Mouse (Mus musculus) ovary, adult 18-20 months (tissue): ENCODE results near the gene Timm50.

Experiments
- DNase-seq: peaks from one replicate; pipeline ENCODE4 v3.0.0; 2022; ENCODE audit warnings: low spot score, mixed read lengths

Timm50 gene

GRCm38 (mm10) chr7:28311926-28312543 is at the start of gene Timm50:
Gene Timm50, minus strand, starts transcription at chr7:28312072.
- DNase-seq = peak; percentile 94

GRCm38 (mm10) chr7:28360291-28360690 is 48.4 kb upstream of the Timm50 start:
- DNase-seq = no peak

GRCm38 (mm10) chr7:28359854-28360253 is 48.0 kb upstream of the Timm50 start:
- DNase-seq = no peak

- no peak for DNase-seq
These were observed 46.6 kb upstream of the Timm50 start for GRCm38 (mm10) chr7:28358431-28358830.

- DNase-seq = no peak
These were observed 46.1 kb upstream of the Timm50 start for GRCm38 (mm10) chr7:28357984-28358383.

GRCm38 (mm10) chr7:28356981-28357380 is 45.1 kb upstream of the Timm50 start:
- peak; percentile 61 for DNase-seq

- DNase-seq = no peak
These were observed 43.3 kb upstream of the Timm50 start for GRCm38 (mm10) chr7:28355221-28355620.

DNA sequence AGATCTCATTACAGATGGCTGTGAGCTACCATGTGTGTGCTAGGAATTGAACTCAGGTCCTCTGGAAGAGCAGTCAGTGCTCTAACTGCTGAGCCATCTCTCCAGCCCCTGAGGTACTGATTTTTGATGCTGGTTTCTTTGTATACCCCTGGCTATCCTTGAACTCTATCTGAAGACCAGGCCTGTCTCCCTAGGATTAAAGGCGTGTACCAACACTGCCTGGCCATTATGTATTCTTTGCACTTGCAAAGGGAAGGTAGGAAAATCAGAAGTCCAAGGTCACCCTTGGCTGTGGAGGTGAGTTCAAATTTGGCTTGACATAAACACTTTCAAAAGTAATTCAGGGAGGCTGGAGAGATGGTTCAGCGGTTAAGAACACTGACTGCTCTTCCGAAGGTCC is 42.7 kb upstream of the Timm50 start:
- DNase-seq = no peak

DNA sequence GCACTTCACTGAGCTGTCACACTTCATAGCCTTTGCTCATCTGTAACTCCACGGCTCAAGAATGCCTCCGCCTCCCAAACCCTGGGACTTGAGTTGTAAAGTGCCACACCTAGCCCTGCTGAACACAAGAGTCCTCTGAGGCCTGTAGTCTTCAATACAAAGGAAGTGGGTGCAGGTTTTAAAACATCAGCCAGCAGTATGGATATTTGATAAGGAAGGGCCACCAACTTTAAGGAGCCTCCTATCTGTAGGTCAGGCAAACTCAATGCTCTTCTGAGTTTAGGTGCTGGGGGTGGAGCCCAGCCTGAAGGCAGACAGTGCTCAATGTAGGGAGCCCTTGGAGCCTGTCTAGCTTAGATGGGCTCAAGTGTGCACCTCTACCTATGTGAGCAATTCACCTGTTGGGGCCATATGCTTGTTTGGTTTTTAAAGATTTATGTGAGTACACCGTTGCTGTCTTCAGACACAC is 42.3 kb upstream of the Timm50 start:
- DNase-seq = no peak

- DNase-seq = no peak
These were observed 41.4 kb upstream of the Timm50 start for GRCm38 (mm10) chr7:28353267-28353666.

DNA sequence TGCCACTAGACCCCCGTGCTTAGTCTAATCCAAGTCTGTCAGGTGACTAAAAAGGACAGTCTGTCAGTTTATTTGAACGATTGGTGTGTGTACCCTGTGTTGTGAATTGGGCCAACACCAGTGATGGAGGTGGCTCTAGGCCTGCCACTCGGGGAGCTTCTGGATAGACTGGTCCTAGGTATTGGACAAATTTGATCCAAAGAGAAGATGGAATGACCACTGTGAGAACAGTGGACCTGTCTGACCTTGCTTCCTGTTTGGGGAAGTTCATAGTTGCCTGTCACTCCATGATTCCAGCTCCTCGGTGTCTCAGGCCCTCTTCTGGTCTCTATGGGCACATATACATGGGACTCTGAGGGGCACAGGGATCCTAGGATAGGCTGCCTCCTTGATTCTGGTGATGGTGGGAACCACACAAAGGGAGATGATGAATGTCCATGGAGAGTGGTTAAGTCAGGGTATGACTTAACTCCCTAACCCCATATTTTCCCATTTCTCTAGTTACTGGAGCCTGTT is 39.9 kb upstream of the Timm50 start:
- DNase-seq = no peak

DNA sequence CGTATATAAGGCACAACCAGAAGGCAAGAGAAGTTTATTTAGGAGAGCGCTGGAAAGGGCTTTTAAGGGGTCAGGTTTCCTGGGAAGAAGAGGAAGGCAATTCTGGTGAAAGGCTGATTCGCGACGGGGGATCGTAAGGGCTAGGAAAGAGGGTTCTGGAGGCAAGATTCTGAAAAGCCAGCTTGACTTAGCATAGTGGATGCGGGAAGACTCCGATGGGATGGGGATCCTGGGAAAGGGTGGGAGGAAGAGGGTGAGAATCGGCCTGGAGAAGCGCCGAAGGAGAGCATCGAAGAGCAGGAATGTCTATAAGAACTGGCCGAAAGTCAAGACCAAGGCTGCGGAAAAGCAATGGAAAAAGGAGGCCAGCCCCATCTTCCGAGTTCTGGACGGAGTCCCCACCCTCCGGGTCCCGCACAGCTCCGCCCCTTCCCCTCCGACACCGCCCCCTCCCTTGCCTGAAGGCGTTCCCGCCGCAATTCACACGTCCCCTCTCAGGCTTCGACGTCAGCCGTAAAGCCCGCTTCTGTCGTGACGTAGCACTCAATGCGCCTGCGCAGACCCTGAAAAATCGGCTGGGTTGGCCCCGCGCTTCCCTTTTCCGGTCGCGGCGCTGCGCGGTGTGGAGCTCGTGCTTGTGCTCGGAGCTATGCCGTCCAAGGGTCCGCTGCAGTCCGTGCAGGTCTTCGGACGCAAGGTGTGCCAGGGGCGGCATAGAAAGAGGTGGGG is 38.4 kb upstream of the Timm50 start, which contains the start of gene Rps16:
Gene Rps16, plus strand, starts transcription at position 498 of the 729 bp plus-strand sequence.
- DNase-seq = peak; percentile 96

DNA sequence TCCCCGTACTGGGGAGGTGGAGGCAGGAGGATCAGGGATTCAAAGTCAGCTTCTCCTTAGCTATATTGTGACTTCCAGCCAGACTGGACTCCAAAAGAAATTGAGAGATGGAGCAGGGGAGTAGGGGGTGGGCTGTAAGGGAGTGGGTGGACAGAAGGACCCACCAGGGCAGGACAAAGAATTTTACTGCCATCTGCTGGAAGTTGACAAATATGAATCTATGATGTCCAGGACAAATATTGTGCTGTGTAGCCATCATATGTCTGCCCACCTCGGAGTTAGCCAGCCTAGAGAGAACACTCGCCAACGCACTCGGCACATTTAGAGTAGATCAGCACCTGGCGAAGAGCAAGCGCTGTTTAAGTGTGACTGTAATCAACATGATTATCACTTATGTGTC is 36.7 kb upstream of the Timm50 start:
- no peak for DNase-seq

- DNase-seq = peak; percentile 78
These were observed 35.9 kb upstream of the Timm50 start for GRCm38 (mm10) chr7:28347746-28348145.

GRCm38 (mm10) chr7:28344637-28345036 is 32.8 kb upstream of the Timm50 start:
- no peak for DNase-seq

DNA sequence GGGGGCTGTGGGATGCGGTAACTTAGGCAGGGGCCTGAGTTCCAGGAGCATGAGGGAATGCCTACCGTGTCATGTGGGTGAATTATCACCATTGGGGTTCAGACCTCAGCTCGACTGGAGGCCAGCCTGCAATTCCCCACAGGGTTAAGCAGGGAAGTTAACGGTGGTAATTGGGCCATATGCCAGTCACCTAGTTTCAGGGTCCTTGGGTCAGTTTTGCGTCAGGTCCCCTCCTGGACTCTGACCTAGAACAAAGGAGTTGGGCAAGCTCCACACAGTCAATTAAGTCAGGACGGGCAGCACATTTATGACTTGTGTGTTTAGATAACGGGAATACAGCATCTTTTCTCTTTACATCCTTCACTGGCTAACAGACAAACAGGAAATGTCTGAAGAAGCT is 29.5 kb upstream of the Timm50 start:
- no peak for DNase-seq

DNA sequence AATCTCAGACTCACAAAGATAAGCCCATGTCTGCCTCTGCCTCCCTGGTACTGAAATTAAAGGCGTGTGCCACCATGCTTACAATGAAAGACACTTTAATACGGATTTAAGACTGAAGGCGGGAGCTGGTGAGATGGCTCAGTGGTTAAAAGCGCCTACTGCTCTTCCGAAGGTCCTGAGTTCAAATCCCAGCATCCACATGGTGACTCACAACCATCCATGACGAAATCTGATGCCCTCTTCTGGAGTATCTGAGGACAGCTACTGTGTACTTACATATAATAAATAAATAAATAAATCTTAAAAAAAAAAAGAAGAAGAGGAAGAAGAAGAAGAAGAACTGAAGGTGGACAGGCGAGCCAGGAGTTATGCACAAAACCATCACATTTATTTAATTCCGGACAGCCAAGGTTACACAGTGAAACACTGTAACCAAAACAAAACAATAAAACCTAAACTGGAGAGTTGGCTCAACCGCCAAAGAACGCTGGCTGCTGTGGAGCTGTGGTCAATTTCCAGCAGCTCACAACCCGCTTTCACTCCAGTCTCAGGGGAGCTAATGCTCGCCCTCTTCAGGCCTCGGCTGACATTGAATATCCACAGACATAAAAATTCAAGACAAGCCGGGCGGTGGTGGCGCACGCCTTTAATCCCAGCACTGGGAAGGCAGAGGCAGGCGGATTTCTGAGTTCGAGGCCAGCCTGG is 27.5 kb upstream of the Timm50 start:
- peak; percentile 66 for DNase-seq

DNA sequence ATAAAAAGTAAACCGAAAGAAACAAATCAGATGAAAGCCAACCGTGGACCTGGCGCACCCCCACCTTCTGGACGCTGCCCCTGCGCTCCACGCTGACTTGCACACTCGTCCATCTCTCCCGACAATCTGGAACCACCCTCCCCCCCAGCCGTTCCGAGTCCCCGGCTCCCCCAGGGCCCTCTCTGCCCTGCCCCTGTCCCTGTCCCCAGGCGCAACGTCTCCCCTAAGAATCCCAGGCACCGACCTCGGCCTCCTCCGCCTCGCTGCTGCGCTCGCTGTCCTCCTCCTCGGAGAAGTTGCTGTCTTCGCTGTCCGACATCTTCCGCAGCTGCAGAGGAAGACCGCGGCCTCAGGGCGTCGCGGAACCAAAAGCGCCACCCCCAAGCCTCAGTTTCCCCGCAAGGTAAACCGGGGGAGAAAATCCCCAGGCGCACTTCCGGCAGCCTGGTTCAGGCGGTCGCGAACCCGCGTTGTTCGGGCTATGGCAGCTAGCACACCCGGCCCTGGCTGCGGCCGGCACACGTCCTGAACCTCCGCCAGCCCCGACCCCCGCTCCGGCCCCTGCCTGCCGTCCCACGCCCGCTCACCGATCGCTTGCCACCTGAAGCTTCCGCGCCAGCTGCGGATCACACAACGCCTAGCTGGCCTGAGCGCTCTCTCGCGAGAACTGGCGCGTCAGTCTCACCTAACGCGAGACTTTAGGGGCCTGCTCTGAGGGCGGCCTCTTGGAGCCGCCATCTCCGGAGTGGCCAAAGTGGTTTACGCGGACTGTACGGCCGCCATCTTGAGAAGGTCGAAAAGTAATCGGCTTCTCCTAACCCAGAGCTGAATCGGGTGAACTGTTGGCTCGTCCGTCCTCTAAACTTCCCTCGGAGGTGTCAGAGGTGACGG is 26.5 kb upstream of the Timm50 start, which contains the start of gene Supt5:
Gene Supt5, minus strand, starts transcription at position 639 of the 891 bp plus-strand sequence.
- DNase-seq = peak; percentile 97

GRCm38 (mm10) chr7:28335471-28335870 is 23.6 kb upstream of the Timm50 start:
- no peak for DNase-seq

DNA sequence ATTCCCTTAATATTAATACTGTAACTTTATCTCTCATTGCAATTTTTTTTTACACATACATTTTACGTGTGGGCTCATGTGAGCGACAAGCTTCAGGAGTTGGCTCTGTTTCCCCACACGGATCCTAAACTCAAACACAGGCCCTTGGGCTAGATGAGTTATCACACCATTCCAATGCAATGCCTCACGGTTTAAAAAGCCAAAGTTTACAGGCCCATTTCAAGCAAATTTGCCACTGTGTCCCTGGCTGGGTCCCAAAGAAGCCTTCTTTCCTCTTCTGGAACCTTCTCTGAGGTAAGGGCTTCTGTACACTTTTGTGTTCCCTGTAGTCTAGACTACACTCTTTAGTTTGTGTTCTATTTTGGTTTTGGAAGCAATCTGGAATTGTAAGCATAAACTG is 22.7 kb upstream of the Timm50 start:
- no peak for DNase-seq

GRCm38 (mm10) chr7:28328260-28328659 is 16.4 kb upstream of the Timm50 start:
- DNase-seq = no peak

- no peak for DNase-seq
These were observed 14.6 kb upstream of the Timm50 start for GRCm38 (mm10) chr7:28326457-28326856.
